Mouse (Mus musculus): ENCODE measurements around the gene Tmem135.

GRCm38 (mm10) chr7:89391831-89392230, 12.2 kb downstream of the Tmem135 start:
- TF ChIP-seq POLR2A (IDR thresholded peaks at IDR 0.05; ENCODE audit: control insufficient read depth, extremely low read depth, insufficient read depth, low read length, poor library complexity) (no peak), CTCF (IDR thresholded peaks at IDR 0.05; ENCODE audit: borderline replicate concordance, control insufficient read depth, extremely low read depth, insufficient read depth, low read length, poor library complexity) (no peak)
